Mouse (Mus musculus) cortical plate, adult 2 months (tissue): ENCODE results near the gene Fam178b. TPM values are rescaled to one million over a fixed set of nuclear protein-coding genes. Genes with fewer than 3 reads are reported as not detected.

Source experiments
- H3K27ac ChIP-seq: fragments of 200-500 bp; 2 replicates; pipeline ENCODE4 v1.5.1; 2012; ENCODE audit warnings: low read length, control low read depth, inconsistent platforms; ENCODE audit not compliant: insufficient read depth
- H3K4me1 ChIP-seq: fragments of 200-500 bp; 2 replicates; pipeline ENCODE4 v1.6.1; 2011; ENCODE audit warnings: low read length; ENCODE audit not compliant: control insufficient read depth, insufficient read depth
- H3K4me3 ChIP-seq: fragments of 200-500 bp; 2 replicates; pipeline ENCODE4 v1.5.1; 2011; ENCODE audit warnings: mild to moderate bottlenecking, low read length, control low read depth; ENCODE audit not compliant: insufficient read depth
- CTCF ChIP-seq: fragments of 200-500 bp; IDR thresholded peaks from 2 replicates; pipeline ENCODE4 v1.5.1; 2011; ENCODE audit warnings: mild to moderate bottlenecking, control low read depth, low read length; ENCODE audit not compliant: insufficient read depth; ENCODE audit errors: extremely low read depth
- POLR2A ChIP-seq: fragments of 200-500 bp; IDR thresholded peaks from 2 replicates; pipeline ENCODE4 v1.6.1; 2011; ENCODE audit warnings: mild to moderate bottlenecking, low read length, control low read depth; ENCODE audit not compliant: insufficient read depth; ENCODE audit errors: extremely low read depth
- polyA plus RNA-seq: library from polyadenylated mRNA; depleted of rRNA; stranded (reverse); fragments of >200 nt; gene quantifications from 2 replicates; pipeline ENCODE4 v1.2.3, GENCODE M21; 2012; rRNA removed

The Fam178b gene
- polyA plus RNA-seq, 1 experiment: 1.3 TPM

DNA sequence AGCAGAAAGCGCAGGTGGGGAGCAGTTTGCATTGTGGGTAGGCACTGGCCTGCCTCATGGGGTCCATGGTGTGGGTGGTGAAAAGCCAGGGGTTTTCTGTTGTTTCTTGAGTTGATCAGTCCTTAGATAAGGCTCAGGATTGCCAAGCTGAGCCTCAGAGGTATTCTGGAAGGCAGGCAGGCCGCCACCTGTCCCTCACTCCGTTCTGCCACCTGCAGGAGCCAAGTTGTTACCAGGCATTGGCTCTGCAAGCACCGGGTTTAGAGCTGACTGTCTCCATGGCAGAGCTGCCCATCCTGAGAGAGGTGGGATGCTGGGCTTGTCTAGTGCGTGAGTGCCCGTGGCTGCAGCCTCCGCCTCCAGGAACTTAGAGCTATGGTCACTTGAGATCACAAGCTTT is 160.8 kb downstream of the Fam178b start:
- H3K4me3 ChIP-seq: no peak overlapping the region
- TF ChIP-seq CTCF: no peak
- no peak for TF ChIP-seq POLR2A
- no peak overlapping the region for H3K27ac ChIP-seq
- H3K4me1 ChIP-seq: peaks cover 3% of the 10 kb centered on the region; the same call in 1 of the 2 replicates

GRCm38 (mm10) chr1:36519626-36520025 is 163.4 kb downstream of the Fam178b start:
- no peak overlapping the region for H3K4me3 ChIP-seq
- H3K4me1 ChIP-seq: peaks cover 3% of the 10 kb centered on the region; the same call in 1 of the 2 replicates
- no peak overlapping the region for H3K27ac ChIP-seq
- no peak for TF ChIP-seq POLR2A
- no peak for TF ChIP-seq CTCF

DNA sequence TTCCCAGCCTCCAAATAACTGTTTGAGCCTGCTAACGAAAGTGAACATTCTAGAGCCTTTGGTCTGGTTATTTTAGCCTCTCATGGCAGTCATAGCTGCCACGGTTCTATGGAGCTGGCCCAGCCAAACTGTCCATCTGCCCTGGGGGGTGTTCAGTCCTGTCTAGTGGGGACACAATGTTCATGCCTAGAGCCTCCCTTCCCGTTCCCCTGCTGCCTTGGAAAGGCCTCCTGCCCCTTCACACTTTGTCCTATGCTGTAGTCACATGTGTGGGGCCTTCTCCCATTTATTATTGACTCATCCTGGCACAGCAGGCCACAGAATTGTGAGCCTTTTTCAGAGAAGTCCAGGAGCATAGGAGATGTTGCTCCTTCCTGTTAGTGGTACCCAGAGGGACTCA is 164.7 kb downstream of the Fam178b start:
- Histone ChIP-seq H3K4me1 (peaks cover 3% of the 10 kb centered on the region; the same call in 1 of the 2 replicates), H3K4me3 (no peak overlapping the region), H3K27ac (no peak overlapping the region)
- no peak for TF ChIP-seq CTCF
- no peak for TF ChIP-seq POLR2A

DNA sequence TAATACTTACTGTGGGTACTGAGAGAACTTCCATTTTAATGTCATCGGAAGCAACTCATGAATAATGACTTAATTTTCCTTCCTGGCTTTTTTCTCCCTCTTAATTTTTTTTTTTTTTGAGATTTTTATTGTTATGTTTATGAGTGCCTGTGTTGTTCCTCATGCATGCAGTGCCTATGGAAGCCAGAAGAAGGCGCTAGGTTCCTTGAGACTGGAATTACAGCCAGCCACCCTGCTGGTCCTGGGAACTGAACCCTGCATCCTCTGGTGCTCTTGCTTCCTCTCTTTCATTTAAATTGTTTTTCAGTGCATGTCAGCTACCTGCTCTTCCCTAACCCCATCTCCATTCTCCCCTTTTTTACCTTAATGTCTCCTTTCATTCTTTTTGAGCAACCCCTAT is 169.3 kb downstream of the Fam178b start:
- no peak for TF ChIP-seq POLR2A
- peak; percentile 22; the same call in 1 of the 2 replicates for TF ChIP-seq CTCF
- no peak overlapping the region for H3K27ac ChIP-seq

GRCm38 (mm10) chr1:36513310-36513709 is 169.7 kb downstream of the Fam178b start:
- TF ChIP-seq CTCF: no peak
- TF ChIP-seq POLR2A: no peak
- H3K27ac ChIP-seq: no peak overlapping the region
- peaks cover 3% of the 10 kb centered on the region; the same call in 1 of the 2 replicates for H3K4me1 ChIP-seq
- peak overlapping the region; percentile 42 for H3K4me3 ChIP-seq

More for the DNA sequence above, 169.3 kb downstream of the Fam178b start:
- peaks cover 3% of the 10 kb centered on the region; the same call in 1 of the 2 replicates for H3K4me1 ChIP-seq
- H3K4me3 ChIP-seq: peak overlapping the region; percentile 42; the same call in 1 of the 2 replicates

GRCm38 (mm10) chr1:36512966-36513280 is 170.1 kb downstream of the Fam178b start:
- no peak for TF ChIP-seq POLR2A
- no peak for TF ChIP-seq CTCF
- Histone ChIP-seq H3K27ac (0 out of 2 replicates have a peak overlapping the region, but pooled peaks have one; percentile 0), H3K4me1 (peaks cover 2% of the 10 kb centered on the region; the same call in 1 of the 2 replicates), H3K4me3 (peak overlapping the region; percentile 42)

Other genes with a start within 250 kb of the Fam178b start
- 33.0 and 33.3 TPM in 2 replicates for gene Lman2l, start 237.9 kb downstream of the Fam178b start, polyA plus RNA-seq
- gene Cnnm4, start 211.6 kb downstream of the Fam178b start, polyA plus RNA-seq: 6.5 and 7.0 TPM in 2 replicates
- 26.0 and 26.6 TPM in 2 replicates for gene Cnnm3, start 171.3 kb downstream of the Fam178b start, polyA plus RNA-seq
- 9.3 and 10.4 TPM in 2 replicates for gene Ankrd23, start 146.3 kb downstream of the Fam178b start, polyA plus RNA-seq
- gene Gm42417, start 143.8 kb downstream of the Fam178b start, polyA plus RNA-seq: 0.04 and 0.06 TPM in 2 replicates
- gene Ankrd39, start 135.7 kb downstream of the Fam178b start, polyA plus RNA-seq: 19.2 and 20.0 TPM in 2 replicates
- gene Sema4c, start 124.8 kb downstream of the Fam178b start, polyA plus RNA-seq: 10.8 and 11.7 TPM in 2 replicates
- 654 and 745 TPM in 2 replicates for gene Cox5b, start 8.3 kb upstream of the Fam178b start, polyA plus RNA-seq
- gene 4933424G06Rik, start 27.0 kb upstream of the Fam178b start, polyA plus RNA-seq: 0.15 and 0.62 TPM in 2 replicates
- 479 and 532 TPM in 2 replicates for gene Actr1b, start 31.2 kb upstream of the Fam178b start, polyA plus RNA-seq
- gene Zap70, start 78.6 kb upstream of the Fam178b start, polyA plus RNA-seq: 2.0 and 2.2 TPM in 2 replicates